Mouse (Mus musculus): ENCODE data around the gene Hagh. TPM values are rescaled to one million over a fixed set of nuclear protein-coding genes. Genes with fewer than 3 reads are reported as not detected.

The Hagh gene
- total RNA-seq, 2 experiments from 2014 or later = 73.3 to 77.5 TPM

- no peak for DNase-seq
Measured at GRCm38 (mm10) chr17:24902671-24903474, 62.9 kb downstream of the Hagh start.

GRCm38 (mm10) chr17:24903767-24904166 lies 63.8 kb downstream of the Hagh start:
- no peak for DNase-seq

- DNase-seq = no peak
Measured at GRCm38 (mm10) chr17:24907591-24907990, 67.6 kb downstream of the Hagh start.

GRCm38 (mm10) chr17:24913984-24914383 lies 74.0 kb downstream of the Hagh start:
- DNase-seq = no peak

Other genes with a start within 250 kb of the Hagh start
- gene Tsc2, start 207.5 kb upstream of the Hagh start, total RNA-seq (2021) = 10 to 100 TPM; 65.8 to 67.8 TPM
- 1 to 10 TPM; 2.6 to 4.2 TPM for gene Nthl1, start 207.5 kb upstream of the Hagh start, total RNA-seq (2021)
- gene Slc9a3r2, start 189.8 kb upstream of the Hagh start, total RNA-seq (2021) = 10 to 100 TPM; 36.6 to 41.8 TPM
- not detected for gene Npw, start 181.7 kb upstream of the Hagh start, total RNA-seq (2021)
- gene Zfp598, start 170.5 kb upstream of the Hagh start, total RNA-seq (2021) = 10 to 100 TPM; 17.7 to 20.2 TPM
- gene Syngr3, start 150.2 kb upstream of the Hagh start, total RNA-seq (2021) = not detected
- 10 to 100 TPM; 24.1 to 30.1 TPM for gene Gfer, start 144.0 kb upstream of the Hagh start, total RNA-seq (2021)
- under 1 TPM; 0.59 to 0.61 TPM for gene Noxo1, start 143.9 kb upstream of the Hagh start, total RNA-seq (2021)
- 10 to 100 TPM; 14.7 to 15.6 TPM for gene Tbl3, start 132.5 kb upstream of the Hagh start, total RNA-seq (2021)
- not detected for gene Rnf151, start 122.1 kb upstream of the Hagh start, total RNA-seq (2021)
- gene Rps2, start 122.0 kb upstream of the Hagh start, total RNA-seq (2021) = 100 to 1,000 TPM; 564 to 585 TPM
- gene Ndufb10, start 115.7 kb upstream of the Hagh start, total RNA-seq (2021) = 100 to 1,000 TPM; 493 to 532 TPM
- 100 to 1,000 TPM; 723 to 775 TPM for gene Rpl3l, start 112.3 kb upstream of the Hagh start, total RNA-seq (2021)
- gene Msrb1, start 103.5 kb upstream of the Hagh start, total RNA-seq (2021) = 100 to 1,000 TPM; 164 to 180 TPM
- not detected for gene Hs3st6, start 87.2 kb upstream of the Hagh start, total RNA-seq (2021)
- gene Meiob, start 35.9 kb upstream of the Hagh start, total RNA-seq (2021) = not detected
- 10 to 100 TPM; 38.1 to 44.5 TPM for gene Fahd1, start 10.2 kb downstream of the Hagh start, total RNA-seq (2021)
- gene Igfals, start 25.9 kb downstream of the Hagh start, total RNA-seq (2021) = 1 to 10 TPM; 3.8 to 4.4 TPM
- 10 to 100 TPM; 10.2 to 13.1 TPM for gene Nubp2, start 46.2 kb downstream of the Hagh start, total RNA-seq (2021)
- 10 to 100 TPM; 27.8 to 31.5 TPM for gene Spsb3, start 46.5 kb downstream of the Hagh start, total RNA-seq (2021)
- 10 to 100 TPM in 1 of 2 experiments, 1 to 10 TPM in 1; 8.8 to 10.4 TPM for gene Eme2, start 54.9 kb downstream of the Hagh start, total RNA-seq (2021)
- gene Mrps34, start 55.0 kb downstream of the Hagh start, total RNA-seq (2021) = 100 to 1,000 TPM in 1 of 2 experiments, 10 to 100 TPM in 1; 85.9 to 105 TPM
- gene Nme3, start 56.4 kb downstream of the Hagh start, total RNA-seq (2021) = 1 to 10 TPM; 7.7 to 9.8 TPM
- gene Mapk8ip3, start 96.8 kb downstream of the Hagh start, total RNA-seq (2021) = 10 to 100 TPM; 19.5 TPM
- 1 to 10 TPM; 5.5 to 8.6 TPM for gene Jpt2, start 120.5 kb downstream of the Hagh start, total RNA-seq (2021)
- gene Cramp1l, start 175.6 kb downstream of the Hagh start, total RNA-seq (2021) = 1 to 10 TPM; 6.8 to 6.9 TPM
- 1 to 10 TPM; 2.7 to 4.6 TPM for gene Ift140, start 175.9 kb downstream of the Hagh start, total RNA-seq (2021)
- gene Tmem204, start 243.4 kb downstream of the Hagh start, total RNA-seq (2021) = 10 to 100 TPM in 1 of 2 experiments, 1 to 10 TPM in 1; 9.4 to 11.0 TPM

Data from gastrocnemius, postnatal 25 days (tissue).